Mouse (Mus musculus): ENCODE measurements around the gene Cldn34b4. TPM values are rescaled to one million over a fixed set of nuclear protein-coding genes. Genes with fewer than 3 reads are reported as not detected.

The Cldn34b4 gene
- not detected in 2 replicates for polyA plus RNA-seq (2012; ENCODE audit: insufficient read depth, low replicate concordance)

DNA sequence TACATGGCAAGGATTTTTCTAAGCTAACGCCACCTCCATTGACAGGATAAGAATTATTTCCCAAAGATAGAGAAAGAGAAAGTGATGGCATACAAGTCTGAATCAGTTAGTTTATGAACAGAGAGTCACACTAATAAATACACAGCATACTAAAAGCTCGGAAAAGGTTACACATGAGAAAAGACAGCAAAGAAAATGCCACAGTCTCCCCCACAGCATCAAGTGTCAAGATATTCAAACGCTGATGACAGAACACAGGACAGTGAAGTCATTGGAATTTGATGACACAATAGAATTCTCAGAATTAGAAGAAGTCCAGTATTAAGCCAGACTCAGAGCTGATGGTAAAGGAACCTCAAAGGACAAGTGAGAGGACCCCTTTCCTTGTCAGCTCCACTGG lies at the start of gene Cldn34b4:
Cldn34b4 (plus strand) TSS at position 301 of the 400 bp plus-strand sequence.
- no peaks in the 10 kb centered on the region for H3K9me3 ChIP-seq
- H3K36me3 ChIP-seq (replicated peaks; ENCODE audit: low read length), result no peaks in the 10 kb centered on the region
- H3K4me1 ChIP-seq, result no peaks in the 10 kb centered on the region
- TF ChIP-seq GATA1 (IDR thresholded peaks at IDR 0.05; ENCODE audit: borderline replicate concordance, low read length) (no peak), FLI1 (IDR thresholded peaks at IDR 0.05; ENCODE audit: low read length) (no peak)
- H3K27me3 ChIP-seq (replicated peaks), result no peaks in the 10 kb centered on the region
- H3K4me3 ChIP-seq (replicated peaks), result no peak within 1 kb of the TSS

Other genes with a start within 250 kb of the Cldn34b4 start
- gene Cldn34b3, start 129.0 kb upstream of the Cldn34b4 start, polyA plus RNA-seq (2012; ENCODE audit: insufficient read depth, low replicate concordance), result not detected in 2 replicates
- not detected in 2 replicates for gene Cldn34d, start 209.6 kb downstream of the Cldn34b4 start, polyA plus RNA-seq (2012; ENCODE audit: insufficient read depth, low replicate concordance)